Mouse (Mus musculus): ENCODE results near the gene Zmiz1.

DNA sequence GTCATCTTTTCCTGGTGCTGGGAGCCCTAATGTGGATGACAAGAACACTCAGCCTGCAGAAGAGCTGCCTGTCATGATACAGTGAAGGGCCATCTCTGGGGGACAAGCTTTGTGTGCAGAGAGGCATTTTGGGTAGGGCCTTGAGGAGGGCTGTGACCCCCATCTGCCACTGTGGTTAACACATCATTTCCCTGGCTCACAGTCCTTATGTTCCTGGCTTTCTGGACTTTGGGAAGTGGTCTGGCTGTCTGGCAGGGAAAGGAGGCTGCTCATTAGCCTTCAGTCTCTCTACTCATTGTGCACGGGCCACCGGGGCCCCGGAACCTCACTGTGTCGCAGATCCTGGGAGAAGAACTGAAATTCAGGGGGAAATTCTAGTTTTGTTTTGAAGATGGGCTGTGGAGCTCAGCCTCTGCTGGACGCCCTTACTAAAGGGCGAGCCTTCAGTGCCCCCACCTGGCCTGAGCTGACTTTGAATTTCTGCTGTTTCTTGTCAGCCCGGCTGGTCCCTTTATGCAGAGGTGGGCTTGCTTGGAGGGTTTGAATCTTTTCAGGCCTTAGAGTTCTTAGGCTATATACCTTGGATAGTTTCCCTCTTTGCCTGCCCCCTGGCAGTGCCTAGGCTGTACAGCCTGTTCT, 10.0 kb downstream of the Zmiz1 start:
- no peak for TF ChIP-seq CTCF (conservative IDR thresholded peaks at IDR 0.05; ENCODE audit: low read length)
- TF ChIP-seq NANOG (IDR thresholded peaks at IDR 0.05; ENCODE audit: borderline replicate concordance, low read length), result no peak
- TF ChIP-seq POU5F1 (IDR thresholded peaks at IDR 0.05; ENCODE audit: borderline replicate concordance, low read length), result no peak
